Mouse (Mus musculus) spleen, adult 2 months (tissue): ENCODE measurements around the gene Nemp2.
"Not testable (repeated sequence)": the region's sequence is repeated elsewhere in the genome, so short reads cannot be mapped to it uniquely, and the experiment has no call there.

Source experiments
- CTCF ChIP-seq: fragments of 200-500 bp; IDR thresholded peaks from 2 replicates; pipeline ENCODE4 v1.5.1; 2011; ENCODE audit warnings: mild to moderate bottlenecking, inconsistent platforms; ENCODE audit not compliant: insufficient read depth, insufficient read length, insufficient replicate concordance; ENCODE audit errors: extremely low read depth
- POLR2A ChIP-seq: fragments of 200-500 bp; IDR thresholded peaks from 2 replicates; pipeline ENCODE4 v1.6.1; 2011; ENCODE audit warnings: low read depth, low read length, inconsistent platforms

DNA sequence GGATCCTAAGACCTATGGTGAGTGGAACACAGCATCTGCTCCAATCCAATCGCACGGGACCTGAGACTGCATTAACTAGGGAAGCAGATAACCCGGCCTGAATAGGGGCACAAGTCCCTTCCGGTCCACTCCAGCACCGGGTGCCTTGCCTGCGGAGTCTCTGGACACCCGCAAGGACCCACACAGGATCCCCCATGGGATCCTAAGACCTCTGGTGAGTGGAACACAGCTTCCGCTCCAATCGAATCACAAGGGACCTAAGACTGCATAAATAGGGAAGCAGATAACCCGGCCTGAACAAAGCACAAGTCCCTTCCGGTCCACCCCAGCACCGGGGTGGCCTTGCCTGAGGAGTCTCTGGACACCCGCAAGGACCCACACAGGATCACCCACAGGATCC lies 64.0 kb downstream of the Nemp2 start:
- TF ChIP-seq POLR2A, CTCF: not testable (repeated sequence)
